Mouse (Mus musculus) heart, adult 2 months (tissue): ENCODE measurements around the gene Kl.

Experiments used
- CTCF ChIP-seq: fragments of 200-600 bp; IDR thresholded peaks from 2 replicates; pipeline ENCODE4 v1.8.1; 2022; ENCODE audit warnings: antibody characterized with exemption, mild to moderate bottlenecking, moderate library complexity
- EP300 ChIP-seq: fragments of 200-500 bp; IDR thresholded peaks from 2 replicates; pipeline ENCODE4 v1.6.1; 2011; ENCODE audit warnings: low read depth, low read length, control low read depth; ENCODE audit not compliant: insufficient read depth
- POLR2A ChIP-seq: fragments of 200-500 bp; IDR thresholded peaks from 2 replicates; pipeline ENCODE4 v1.6.1; 2011; ENCODE audit warnings: mild to moderate bottlenecking, low read depth, low read length, control low read depth; ENCODE audit not compliant: insufficient read depth

DNA sequence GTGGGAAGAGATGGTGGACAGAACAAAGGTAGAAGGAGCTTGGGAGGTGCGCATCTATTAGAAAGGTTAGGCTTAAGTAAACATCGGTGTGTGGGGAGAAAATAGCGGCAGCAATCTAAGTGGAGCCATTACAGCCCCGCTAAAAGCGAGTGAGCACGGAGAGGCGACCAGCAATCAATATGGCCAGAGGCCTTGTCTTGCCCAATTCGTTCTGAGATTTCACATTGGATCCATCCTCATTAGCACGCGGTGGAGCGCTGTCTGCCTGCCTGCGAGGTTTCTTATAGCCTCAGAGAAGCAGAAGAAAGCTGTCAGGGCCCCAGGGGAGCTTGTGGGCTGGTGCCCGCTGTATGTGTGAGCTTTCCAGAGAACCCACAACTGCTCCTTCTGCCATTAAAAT lies 33.8 kb upstream of the Kl start:
- TF ChIP-seq CTCF (no peak), EP300 (no peak), POLR2A (no peak)
